Mouse (Mus musculus): ENCODE data around the gene Mylk.

GRCm38 (mm10) chr16:35025347-35025746, 280.3 kb downstream of the Mylk start:
- TF ChIP-seq HCFC1 (IDR thresholded peaks at IDR 0.05; ENCODE audit: low read depth, low read length): 0 out of 2 replicates have a peak, but pooled peaks have one; percentile 34
- no peak for TF ChIP-seq E2F4 (IDR thresholded peaks at IDR 0.05; ENCODE audit: insufficient replicate concordance, low read depth, low read length)
- TF ChIP-seq POLR2A (IDR thresholded peaks at IDR 0.05; ENCODE audit: low read depth, low read length): peak; percentile 33
- TF ChIP-seq USF1 (IDR thresholded peaks at IDR 0.05; ENCODE audit: low read depth, low read length): no peak
- no peak for TF ChIP-seq CTCF (conservative IDR thresholded peaks at IDR 0.05 in 1 of 2, IDR thresholded peaks at IDR 0.05 in 1 of 2; ENCODE audit: low read depth in 2 of 2, low read length in 2 of 2)
- no peak for TF ChIP-seq SIN3A (IDR thresholded peaks at IDR 0.05; ENCODE audit: low read length)
- TF ChIP-seq GABPA (IDR thresholded peaks at IDR 0.05; ENCODE audit: insufficient replicate concordance, low read depth, low read length): no peak
- no peak for TF ChIP-seq CHD2 (IDR thresholded peaks at IDR 0.05; ENCODE audit: low read length)
- peak; percentile 61 for TF ChIP-seq MAX (IDR thresholded peaks at IDR 0.05; ENCODE audit: low read length)
- 0 out of 2 replicates have a peak, but pooled peaks have one; percentile 15 for TF ChIP-seq BHLHE40 (IDR thresholded peaks at IDR 0.05; ENCODE audit: low read depth, low read length)
- TF ChIP-seq TCF12 (IDR thresholded peaks at IDR 0.05; ENCODE audit: low read depth, low read length): peak; percentile 67; the same call in 1 of the 2 replicates
- TF ChIP-seq MYC (IDR thresholded peaks at IDR 0.05; ENCODE audit: low read depth, low read length): peak; percentile 81; the same call in 1 of the 2 replicates

All from CH12.LX (cell line).